Mouse (Mus musculus) ovary, postnatal 10 days (tissue): ENCODE data around the gene Dock1.

Source experiments
- DNase-seq: peaks from one replicate; pipeline ENCODE4 v3.0.0; 2022; ENCODE audit warnings: low spot score

The Dock1 gene

DNA sequence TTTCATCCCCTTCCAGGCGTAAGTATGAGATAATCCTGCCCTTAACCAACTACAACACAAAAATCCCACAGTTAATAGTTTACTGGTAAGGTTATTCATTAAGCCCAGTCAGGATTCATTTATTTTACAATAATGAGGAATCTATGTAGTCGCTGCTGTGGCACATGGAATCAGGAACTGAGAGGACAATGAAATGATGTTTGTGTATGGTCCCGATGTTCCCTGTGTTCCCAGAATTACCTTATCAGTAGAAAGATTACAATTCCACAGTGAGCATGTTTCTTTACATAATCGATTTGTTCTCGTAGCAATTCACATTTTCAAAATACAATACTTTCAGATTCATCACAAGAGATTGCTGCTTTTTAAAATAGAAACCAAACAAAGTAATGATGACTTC lies 83.0 kb downstream of the Dock1 start:
- DNase-seq: no peak

DNA sequence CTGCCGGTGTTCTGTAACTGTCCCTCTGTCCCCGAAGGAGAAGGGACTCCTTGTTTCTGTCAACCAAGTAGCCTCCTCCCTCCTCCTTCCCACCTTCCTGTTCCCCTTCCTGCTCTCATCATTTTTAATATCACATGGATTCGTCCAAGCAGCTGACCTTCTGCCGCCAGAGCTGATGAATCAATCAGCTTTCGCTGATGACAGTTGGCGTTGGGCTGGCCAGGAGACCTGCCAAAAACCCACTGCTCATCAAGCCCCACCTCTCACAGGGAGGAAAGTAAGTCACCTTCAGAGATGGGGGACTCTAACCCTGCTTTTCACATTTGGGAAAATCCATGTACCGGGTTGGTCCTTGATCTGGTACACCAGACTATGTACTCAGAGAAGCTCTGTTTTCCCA lies 87.2 kb downstream of the Dock1 start:
- no peak for DNase-seq

DNA sequence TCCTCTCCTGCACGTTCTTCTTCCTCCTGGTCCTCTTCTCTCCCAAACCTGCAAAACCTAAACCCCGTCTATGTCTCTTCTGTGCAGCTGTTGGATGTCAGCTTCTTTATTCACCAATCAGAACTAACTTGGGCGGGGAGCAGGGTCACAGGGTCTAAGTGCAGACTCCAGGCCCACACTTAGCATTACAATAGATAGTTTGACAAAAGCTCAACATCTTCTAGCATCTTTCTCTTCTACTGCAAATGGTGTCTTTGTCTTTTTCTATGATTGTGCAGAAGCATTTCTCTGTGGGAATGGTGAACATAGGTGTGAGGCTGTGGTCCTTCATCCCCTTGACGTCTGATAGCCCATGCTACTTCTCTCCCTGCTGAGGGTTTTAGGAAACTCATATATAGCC lies 91.3 kb downstream of the Dock1 start:
- DNase-seq: no peak

DNA sequence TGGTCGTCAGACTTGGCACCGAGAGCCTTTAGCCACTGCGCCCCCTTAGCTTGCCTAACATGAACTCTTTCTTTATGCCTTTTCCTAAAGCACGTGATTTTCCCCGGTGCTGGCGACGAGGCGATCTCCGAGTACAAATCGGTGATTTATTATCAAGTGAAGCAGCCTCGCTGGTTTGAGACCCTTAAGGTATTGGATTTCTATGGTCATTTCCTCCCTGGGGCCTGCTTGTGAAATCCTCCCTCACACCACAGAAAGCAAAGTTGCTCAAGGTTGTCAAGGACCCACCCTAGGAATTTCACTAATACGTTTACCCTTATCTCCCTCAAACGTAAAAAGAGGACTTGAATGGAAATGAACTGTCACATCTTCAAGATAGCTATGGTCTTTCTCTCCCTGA lies 94.7 kb downstream of the Dock1 start:
- DNase-seq: no peak

DNA sequence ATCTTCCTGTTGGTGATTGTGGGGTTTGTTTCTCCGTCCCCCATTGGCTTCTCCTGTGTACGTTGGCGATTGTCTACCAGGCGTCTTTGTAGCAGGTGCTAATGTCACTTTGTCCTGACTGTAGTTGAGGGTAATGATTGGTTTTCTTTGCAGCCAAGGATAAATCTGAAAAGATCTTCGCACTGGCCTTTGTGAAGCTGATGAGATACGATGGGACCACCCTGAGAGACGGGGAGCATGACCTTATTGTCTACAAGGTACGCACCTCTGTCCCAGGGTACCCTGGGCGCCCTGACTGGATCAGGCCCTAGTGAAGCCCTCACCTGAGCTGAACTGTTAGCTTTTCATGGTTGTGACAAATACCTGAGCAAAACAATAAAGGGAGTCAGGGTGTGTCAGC lies 100.9 kb downstream of the Dock1 start:
- DNase-seq: no peak

DNA sequence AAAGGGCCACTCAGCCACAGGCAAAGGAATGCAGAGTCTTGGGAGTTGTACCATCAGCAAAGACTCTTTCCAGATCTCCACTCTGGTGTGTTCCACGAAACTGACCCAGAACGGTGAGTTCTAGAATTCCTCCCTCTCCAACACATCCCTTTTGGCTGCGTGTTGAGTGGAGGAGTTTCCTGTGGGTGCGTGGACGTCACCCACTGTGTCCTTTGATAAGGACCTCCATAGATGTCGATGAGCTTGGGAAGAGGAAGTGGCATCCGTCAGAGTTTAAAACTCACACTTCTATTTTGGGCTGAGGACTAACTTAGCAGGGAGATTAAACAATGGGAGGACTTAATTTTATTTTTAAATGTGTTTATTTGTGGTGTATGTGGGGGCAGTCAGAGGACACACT lies 101.9 kb downstream of the Dock1 start:
- DNase-seq: no peak

DNA sequence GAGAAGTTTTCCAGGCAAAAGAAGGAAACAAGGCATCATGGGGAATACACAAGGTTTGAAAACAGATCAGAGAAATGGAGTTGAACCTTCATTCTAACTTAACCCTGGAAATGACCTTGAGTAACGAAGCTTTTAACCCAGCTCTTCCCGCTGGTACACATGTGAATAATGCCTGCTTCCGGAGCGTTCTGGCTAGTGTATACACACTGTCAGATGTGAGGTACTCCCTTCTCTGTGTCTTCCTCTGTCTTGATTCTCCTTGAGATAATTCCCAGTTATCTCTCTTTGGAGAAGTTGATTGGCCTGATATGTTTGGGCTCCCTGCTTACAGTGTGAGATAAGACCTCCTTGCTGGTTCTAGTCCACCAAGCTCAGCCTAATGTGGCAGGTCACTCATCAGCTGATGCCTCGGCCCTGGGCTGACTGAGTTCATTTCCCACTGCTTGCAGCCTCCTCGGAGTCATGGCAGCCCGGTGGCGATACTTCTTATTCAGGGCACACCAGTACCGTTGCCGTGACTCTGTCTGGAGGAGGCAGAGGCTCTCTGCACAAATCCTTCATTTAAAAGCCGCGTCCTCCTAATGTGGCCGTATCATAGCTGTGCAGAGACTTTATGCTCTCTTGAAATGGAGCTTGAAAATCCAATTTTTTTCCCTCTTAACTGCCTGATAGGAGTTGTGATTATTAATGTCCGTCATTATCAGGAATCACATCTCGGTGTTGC lies 102.6 kb downstream of the Dock1 start:
- no peak for DNase-seq

DNA sequence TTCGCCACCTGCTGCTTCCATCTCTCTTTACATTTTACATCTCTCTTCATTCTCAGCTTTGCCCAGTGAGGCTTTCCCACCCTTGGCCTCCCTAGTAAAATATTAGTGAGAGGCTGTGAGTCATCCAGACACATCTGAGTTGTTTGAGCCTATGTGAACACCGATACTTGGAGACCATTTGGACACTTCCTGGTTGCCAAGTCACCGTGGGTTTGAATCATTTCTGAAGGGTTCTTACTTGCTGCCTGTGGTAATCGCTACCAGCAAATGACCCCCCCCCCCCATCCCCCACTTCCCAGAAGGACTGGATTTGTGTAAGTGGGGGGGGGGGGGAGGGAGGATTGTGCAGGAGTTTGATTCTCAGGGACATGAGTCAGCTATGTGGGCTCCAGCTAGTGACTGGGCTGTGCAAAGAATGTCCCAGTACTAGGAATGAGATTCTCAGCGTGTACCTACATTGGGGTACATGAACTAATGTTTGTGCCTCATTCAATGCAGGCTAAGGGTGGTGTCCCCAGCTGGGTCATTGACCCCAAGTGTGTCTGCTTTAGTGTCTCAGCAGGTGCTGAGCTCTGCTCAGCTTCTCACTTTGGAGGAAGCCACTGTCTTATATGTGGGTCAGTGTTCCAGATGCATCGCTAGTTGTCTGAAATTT lies 103.4 kb downstream of the Dock1 start:
- no peak for DNase-seq

DNA sequence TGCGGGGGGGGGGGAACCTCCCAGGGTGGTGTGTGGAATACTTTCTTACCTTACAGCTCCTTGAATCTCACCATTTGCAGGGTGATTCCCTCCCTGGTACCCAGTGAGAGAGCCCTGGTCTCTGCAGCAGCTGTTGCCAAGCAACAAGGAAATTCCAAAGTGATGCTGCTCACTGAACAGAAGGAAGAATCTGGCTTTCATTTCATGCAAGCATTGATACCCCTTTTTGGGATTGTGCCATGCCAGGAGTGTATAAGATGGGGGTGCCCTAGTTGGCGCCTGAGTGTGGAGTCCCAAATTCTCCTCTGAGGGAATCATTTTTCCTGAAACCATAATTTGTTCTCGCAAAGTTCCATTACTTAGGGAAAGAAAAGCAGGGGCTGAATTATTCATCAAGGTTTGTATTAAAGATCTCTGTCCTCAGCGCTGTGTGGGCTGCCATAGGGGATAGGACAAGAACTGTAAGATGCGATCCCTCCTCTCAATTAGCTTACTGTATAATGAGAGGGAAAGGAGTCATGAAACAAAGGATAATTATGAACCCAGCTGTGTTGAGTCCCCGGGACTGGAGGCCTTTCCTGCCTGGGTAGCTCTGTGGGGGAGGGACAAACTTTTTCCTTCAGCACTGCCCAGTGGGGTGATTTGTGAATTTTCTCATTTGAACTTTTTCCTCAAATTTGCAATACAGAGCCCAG lies 104.2 kb downstream of the Dock1 start:
- DNase-seq: no peak

DNA sequence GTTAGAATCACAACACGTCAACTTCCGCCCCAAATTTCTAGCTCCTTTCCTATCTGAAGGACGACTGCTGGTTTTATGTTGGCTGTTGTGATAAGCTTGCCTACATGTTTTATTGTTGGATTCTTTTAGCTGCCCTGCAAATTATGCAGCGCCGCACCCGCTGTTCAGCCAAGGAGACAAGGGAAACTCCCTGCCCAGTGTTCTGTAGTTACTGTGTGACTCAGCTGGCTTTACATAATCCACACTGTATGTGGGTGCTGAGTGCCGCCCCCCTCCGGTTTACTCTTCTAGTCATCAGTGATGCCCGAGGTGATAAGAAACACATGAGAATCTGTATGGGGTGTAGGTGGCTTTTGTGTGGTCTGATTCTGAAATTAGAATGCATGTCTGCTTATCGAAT lies 105.2 kb downstream of the Dock1 start:
- no peak for DNase-seq

DNA sequence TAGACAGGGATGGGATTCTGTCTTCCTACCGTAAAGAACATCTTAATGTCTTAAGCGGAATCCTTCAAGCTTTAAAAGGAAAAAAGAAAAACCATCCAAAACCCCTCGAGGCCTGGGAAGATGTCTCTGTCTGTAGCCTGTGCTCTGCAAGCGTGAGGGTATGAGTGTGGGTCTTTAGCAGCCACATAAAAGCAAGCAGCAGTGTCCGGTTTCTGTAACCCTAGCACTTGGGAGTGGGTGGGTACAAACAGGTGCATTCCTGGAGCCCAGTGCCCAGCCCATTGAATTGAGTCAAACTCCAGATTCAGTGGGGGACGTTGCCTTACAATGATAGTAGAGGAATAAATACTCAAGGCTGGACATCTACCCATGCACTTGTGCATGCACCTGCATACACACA lies 105.9 kb downstream of the Dock1 start:
- no peak for DNase-seq

DNA sequence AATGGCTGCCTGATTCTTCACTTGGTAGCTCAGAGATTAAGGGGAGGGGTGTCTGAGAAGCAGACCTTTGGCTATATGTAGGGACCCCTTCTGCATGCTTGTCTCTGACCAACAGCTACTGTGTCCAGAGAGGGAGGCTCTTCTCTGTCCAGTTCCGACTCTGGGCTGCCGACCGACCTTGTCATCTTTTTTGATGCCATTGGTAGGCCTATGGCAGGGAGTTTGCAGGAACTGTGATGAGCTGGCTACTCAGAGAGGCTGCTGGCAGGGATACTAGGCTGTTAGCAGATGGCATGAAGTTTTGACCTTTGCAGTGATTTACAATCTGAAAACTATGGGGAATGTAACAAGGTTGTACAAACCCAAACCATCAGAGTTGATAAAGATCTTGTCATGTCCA lies 109.3 kb downstream of the Dock1 start:
- no peak for DNase-seq

DNA sequence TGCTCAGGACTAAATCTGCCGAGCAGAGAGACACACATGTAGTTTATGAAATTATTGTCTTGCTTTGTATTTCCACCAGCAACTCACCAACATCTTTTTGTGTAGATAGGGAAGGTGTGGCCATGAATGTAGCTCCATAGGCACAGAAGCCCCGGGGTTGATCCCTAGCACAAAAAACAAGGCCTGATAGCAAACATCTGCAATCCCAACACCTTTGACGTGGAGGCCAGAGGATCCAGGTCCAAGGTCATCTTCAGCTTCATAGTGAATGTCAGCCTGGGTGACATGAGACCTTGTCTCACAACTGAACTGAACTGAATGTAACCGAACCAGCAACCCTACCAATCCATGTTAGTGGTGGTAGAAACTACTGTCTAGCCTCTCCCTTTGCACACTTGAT lies 116.7 kb downstream of the Dock1 start:
- DNase-seq: no peak

DNA sequence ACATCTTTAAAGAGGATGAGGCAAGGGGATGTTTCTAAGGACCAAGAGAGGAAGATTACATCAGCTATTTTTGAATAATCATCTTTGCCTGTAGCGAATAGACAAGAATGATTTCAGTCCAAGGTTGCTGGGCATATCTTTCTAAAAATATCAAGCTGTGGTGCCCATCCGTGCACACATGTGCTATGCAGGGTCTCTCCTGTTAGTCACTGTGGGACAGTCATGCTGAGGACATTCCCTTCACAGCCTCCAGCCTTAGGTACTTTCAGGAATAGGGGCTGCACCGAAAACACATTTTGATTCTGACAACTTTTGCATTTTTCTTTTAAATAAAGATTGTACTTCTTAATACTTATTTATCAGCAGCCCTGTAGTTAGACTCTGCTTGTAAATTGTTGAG lies 124.4 kb downstream of the Dock1 start:
- no peak for DNase-seq

DNA sequence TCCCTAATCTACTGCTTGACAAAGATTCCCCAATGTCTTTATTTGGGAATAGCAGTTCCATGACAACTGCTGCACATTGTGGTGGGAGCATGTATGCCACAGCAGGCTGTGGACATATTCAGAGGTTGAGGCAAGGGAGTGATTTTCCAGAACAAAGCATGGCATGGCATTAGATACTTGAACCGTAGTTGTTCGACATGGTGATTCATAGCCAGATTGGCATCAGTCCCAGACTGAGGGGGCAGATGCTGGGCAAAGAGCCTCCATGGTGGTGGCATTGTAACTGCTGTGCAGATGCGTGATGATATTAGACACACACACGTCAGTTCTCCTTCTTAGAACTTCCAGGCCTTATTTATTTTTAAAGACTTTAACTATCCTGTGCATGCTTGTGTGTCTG lies 129.6 kb downstream of the Dock1 start:
- no peak for DNase-seq

DNA sequence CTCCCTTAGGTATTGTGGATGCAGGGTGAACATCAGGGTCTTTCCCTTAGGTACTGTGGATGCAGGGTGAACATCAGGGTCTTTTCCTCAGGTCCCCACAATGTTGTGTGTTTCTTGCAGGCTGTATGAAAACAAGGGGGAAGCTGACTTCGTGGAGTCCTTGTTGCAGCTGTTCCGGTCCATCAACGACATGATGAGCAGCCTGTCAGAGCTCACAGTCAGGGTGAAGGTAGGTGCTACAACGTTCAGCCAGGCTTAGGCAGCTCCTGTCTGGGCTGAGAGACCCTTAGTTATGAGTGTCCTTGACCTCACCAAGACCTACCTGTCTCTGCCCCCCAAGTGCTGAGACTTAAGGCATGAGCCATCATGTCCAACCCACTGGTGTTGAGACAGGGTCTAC lies 134.0 kb downstream of the Dock1 start:
- no peak for DNase-seq

DNA sequence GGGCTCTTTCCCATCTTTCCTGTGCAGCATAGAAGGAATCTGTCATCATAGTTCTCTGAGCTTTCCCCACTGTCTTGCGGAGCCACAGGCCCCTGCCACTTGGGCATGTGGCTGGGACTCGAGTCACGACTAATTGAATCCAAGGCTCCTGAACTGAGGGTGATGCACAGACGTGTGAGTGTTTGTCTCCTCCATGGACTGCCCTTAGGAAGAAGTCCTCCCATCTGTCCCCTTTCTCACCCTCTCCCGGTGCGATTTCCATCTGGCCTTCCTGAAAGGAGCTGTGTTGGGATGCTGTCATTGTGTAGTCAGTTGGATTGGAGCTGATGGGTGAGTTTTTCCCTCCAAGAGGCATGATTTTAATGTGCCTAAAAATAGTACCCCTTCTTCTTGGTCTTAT lies 136.3 kb downstream of the Dock1 start:
- DNase-seq: no peak

DNA sequence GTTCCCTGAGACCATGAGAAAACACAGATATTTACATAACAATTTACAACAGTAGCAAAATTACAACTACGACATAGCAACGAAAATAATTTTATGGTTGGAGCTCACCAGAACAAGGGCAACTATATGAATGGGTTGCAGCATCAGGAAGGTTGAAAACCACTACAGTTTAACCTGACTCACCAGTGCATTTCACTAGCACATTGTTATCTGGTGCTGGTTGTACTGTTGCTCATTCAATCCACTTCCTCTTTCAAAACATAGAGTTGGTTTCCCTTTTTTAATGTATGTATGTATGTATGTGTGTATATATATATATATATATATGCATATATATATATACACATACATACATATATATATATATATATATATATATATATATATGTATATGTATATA lies 138.0 kb downstream of the Dock1 start:
- DNase-seq: no peak

DNA sequence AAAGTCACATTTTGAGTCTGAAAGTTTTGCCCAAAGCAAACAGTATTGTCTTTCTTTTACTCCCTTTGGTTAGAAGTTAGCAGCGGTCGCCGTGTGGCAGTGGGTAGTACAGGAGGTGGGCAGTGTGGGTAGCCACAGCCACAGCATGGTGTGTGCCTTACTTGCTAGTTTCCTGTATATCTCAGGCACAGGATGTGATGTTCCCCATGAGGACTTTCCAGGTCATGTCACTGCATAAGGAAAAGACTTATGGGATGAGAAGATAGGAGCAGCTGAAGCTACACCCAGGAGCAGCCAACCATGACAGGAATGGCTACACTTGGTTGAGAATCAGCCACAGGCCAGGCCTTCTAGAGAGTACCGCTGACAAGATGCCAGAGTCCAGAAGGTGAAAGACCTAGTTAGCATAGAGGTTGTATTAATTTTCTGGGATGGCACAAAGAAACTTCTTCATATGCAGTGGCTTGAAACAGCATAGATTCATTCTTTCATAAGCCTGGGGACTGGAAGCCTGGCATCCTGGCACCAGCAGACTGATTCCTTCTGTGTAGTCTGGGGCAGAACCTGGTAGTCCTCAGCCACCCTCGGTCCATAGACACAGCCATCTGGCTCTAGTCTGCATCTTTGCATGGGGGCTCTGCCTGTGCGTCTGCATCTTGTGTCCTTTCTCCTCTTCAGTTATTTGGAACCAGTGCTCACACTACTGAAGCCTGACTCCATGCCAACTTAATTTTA lies 139.0 kb downstream of the Dock1 start:
- no peak for DNase-seq

DNA sequence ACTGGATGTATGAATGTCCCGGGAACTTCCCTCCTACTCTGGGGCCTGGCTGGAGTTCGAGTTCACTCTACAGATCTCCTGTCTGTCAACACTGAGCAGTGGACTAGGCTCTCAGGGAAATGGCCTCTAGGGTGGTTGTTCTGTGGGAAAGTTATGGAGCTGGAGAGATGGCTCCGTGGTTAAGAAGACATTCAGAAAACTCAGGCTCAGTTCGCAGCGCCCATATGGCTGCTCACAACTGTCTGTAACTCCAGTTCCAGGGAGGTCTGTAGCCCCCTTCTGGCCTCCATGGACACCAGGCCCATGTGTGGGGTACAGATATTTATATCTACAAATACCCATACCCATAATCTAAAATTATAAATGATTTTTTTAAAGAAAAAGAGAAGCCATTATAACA lies 148.0 kb downstream of the Dock1 start:
- no peak for DNase-seq

DNA sequence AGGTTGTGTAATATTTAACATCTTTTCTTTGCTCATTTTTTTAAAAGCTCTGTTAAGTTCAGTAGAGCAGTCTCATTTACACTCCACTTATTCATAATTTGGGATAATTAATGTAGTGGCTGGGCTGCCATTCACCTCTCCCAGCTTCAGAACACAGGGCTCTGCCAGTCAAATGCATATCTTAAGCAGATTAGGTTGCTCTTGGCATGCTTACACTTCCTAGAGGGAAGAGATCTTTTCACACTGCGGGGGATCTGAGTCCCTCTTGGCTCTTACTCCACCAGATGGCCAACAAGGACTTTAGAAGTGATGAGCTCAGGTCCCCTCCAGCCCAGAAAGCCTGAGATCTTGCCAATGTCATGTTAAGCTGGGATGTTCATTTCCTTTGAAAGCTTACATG lies 150.8 kb downstream of the Dock1 start:
- DNase-seq: no peak

DNA sequence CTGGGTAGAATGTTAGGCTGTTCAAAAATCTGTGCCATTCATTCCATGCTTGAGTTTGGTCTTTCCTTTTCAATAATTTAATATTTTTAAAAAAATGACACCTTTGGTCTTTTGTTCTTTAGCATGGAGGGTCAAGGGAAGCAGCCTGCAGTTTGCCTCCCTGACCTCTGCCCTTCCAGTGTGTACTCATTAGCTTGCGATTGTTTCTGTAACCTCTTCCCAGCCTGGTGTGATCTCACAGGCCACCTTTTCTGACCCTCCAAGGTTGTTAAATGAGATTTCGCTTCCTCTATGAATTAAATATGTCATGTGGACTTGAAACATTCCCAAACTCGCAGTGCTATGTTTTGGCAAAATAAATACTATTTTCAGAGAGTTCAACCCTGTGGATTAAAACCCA lies 151.6 kb downstream of the Dock1 start:
- DNase-seq: no peak

DNA sequence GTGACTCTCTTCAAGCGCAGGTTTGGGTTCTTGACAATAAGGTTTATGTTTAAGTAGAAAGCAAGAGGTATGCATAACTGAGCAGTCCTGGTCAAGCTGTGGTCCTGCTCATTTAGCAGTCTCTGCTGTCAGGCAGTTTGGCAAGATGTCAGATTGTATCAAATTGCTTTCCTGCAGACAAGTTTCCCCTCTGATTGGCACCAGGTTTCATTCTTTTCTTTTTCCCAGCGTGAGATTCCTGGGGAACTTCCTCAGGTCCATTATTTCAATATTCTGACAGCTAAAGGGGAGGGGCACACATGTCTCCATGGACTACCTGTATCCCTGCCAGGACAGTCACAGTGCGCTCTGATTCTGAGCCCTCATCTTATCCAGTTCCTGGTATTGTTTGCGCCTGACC lies 153.4 kb downstream of the Dock1 start:
- DNase-seq: no peak
